Mouse (Mus musculus): ENCODE data around the gene Aunip. TPM values are rescaled to one million over a fixed set of nuclear protein-coding genes. Genes with fewer than 3 reads are reported as not detected.
"Not testable (repeated sequence)": the region's sequence is repeated elsewhere in the genome, so short reads cannot be mapped to it uniquely, and the experiment has no call there.

Aunip gene
- total and polyA plus RNA-seq, 2 experiments from 2014 or later = 1.8 to 3.1 TPM

GRCm38 (mm10) chr4:134494780-134495545 lies 15.8 kb upstream of the Aunip start:
- H3K27ac ChIP-seq (ENCODE audit: low read depth) = peak overlapping the region; percentile 81; the same call in 1 of the 2 replicates
- no peaks in the 10 kb centered on the region for H3K36me3 ChIP-seq (replicated peaks; ENCODE audit: control insufficient read depth, insufficient read depth, low read length)
- ATAC-seq (ENCODE audit: insufficient read depth, low read depth) = no peak
- H3K9ac ChIP-seq (replicated peaks; ENCODE audit: low read depth, low read length) = no peak overlapping the region
- DNase-seq (ENCODE audit: low spot score) = no peak
- H3K9me3 ChIP-seq (replicated peaks; ENCODE audit: control insufficient read depth, low read length) = no peaks in the 10 kb centered on the region
- H3K4me2 ChIP-seq (ENCODE audit: low read depth, low read length) = no peak overlapping the region
- TF ChIP-seq EP300 (IDR thresholded peaks at IDR 0.05; ENCODE audit: low read depth) = no peak
- TF ChIP-seq CTCF (IDR thresholded peaks at IDR 0.05; ENCODE audit: low read depth) = no peak
- WGBS = 46% methylated on average over 16 of the region's 16 CpGs
- no peaks in the 10 kb centered on the region for H3K27me3 ChIP-seq (ENCODE audit: control insufficient read depth, insufficient read depth, low read length)
- peaks cover 36% of the 10 kb centered on the region for H3K4me1 ChIP-seq (ENCODE audit: control insufficient read depth, insufficient read depth)
- no peak overlapping the region for H3K4me3 ChIP-seq (ENCODE audit: low read depth, low read length)

GRCm38 (mm10) chr4:134495546-134495923 lies 15.3 kb upstream of the Aunip start:
- Histone ChIP-seq H3K27ac (ENCODE audit: low read depth) (peak overlapping the region; percentile 81; the same call in 1 of the 2 replicates), H3K4me2 (ENCODE audit: low read depth, low read length) (no peak overlapping the region), H3K9me3 (replicated peaks; ENCODE audit: control insufficient read depth, low read length) (no peaks in the 10 kb centered on the region), H3K4me1 (ENCODE audit: control insufficient read depth, insufficient read depth) (peaks cover 36% of the 10 kb centered on the region), H3K9ac (replicated peaks; ENCODE audit: low read depth, low read length) (no peak overlapping the region), H3K36me3 (replicated peaks; ENCODE audit: control insufficient read depth, insufficient read depth, low read length) (no peaks in the 10 kb centered on the region), H3K27me3 (ENCODE audit: control insufficient read depth, insufficient read depth, low read length) (no peaks in the 10 kb centered on the region), H3K4me3 (ENCODE audit: low read depth, low read length) (no peak overlapping the region)
- WGBS = 60% methylated on average over 5 of the region's 5 CpGs
- TF ChIP-seq EP300 (IDR thresholded peaks at IDR 0.05; ENCODE audit: low read depth) (no peak), CTCF (IDR thresholded peaks at IDR 0.05; ENCODE audit: low read depth) (no peak)
- DNase-seq (ENCODE audit: low spot score) = no peak
- ATAC-seq (ENCODE audit: insufficient read depth, low read depth) = no peak

DNA sequence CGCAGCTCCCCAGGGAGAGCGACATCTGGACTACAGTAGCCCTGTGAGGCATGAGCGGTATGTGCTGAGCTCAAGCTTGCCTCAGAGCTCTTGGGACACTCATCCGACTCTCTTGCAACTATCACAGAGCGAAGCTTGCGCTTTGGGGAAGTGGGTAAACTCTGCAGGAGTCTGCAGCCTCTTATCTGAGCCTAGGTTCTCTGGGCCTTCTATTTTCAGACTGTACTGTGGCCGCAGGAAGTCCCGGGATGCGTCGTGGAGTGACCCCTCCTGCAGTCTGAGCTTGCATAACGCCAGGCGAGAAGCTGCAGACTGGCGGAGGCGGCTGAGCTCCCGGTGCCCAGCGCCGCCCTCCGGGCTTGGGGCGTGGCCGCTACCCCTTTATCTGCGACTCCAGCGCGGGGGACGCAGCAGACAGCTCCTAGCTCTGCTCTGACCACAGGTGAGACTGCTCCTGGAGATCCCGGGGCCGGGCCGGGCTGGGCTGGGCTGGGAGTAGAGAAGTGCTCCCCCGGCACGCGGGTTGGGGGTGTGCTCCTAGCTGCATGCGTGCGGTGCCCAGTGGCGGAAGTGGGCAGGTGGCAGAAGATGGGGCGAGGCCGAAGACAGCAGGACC lies 14.1 kb upstream of the Aunip start, which contains the start of gene Paqr7:
Gene Paqr7, plus strand, starts transcription at position 103 of the 616 bp plus-strand sequence.
- TF ChIP-seq EP300 (IDR thresholded peaks at IDR 0.05; ENCODE audit: low read depth) (peak; percentile 46; the same call in 1 of the 2 replicates), CTCF (IDR thresholded peaks at IDR 0.05; ENCODE audit: low read depth) (0 out of 2 replicates have a peak, but pooled peaks have one; percentile 0)
- Histone ChIP-seq H3K27ac (ENCODE audit: low read depth) (peak within 1 kb of the TSS; percentile 81), H3K36me3 (replicated peaks; ENCODE audit: control insufficient read depth, insufficient read depth, low read length) (no peaks in the 10 kb centered on the region), H3K9me3 (replicated peaks; ENCODE audit: control insufficient read depth, low read length) (no peaks in the 10 kb centered on the region), H3K27me3 (ENCODE audit: control insufficient read depth, insufficient read depth, low read length) (no peaks in the 10 kb centered on the region), H3K9ac (replicated peaks; ENCODE audit: low read depth, low read length) (peak within 1 kb of the TSS; percentile 59), H3K4me2 (ENCODE audit: low read depth, low read length) (peak within 1 kb of the TSS; percentile 96), H3K4me3 (ENCODE audit: low read depth, low read length) (peak within 1 kb of the TSS; percentile 60), H3K4me1 (ENCODE audit: control insufficient read depth, insufficient read depth) (peaks cover 36% of the 10 kb centered on the region)
- ATAC-seq (ENCODE audit: insufficient read depth, low read depth) = peak; percentile 82
- peak; percentile 68 for DNase-seq (ENCODE audit: low spot score)
- WGBS = 1% methylated on average over 35 of the region's 35 CpGs

DNA sequence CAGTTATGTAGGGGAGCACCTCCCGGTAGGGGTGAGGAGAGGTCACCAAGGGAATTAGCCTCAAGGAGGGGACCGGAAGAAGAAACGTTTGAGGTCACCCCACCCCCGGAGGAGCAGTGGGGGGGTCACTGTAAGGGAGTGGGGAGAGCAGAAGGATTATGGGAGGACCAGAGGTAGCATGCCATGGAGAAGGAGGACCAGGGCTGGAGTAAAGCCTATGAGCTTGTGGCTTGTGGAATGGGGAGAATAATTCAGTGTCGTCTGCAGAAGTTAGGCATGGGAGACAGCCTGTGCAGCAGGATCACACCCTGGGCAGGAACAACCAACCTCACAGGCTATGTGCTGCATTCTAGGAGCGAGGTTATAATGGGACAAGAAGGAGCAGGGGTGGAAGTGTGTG lies 13.6 kb upstream of the Aunip start:
- Histone ChIP-seq H3K4me3 (ENCODE audit: low read depth, low read length) (peak overlapping the region; percentile 60), H3K27ac (ENCODE audit: low read depth) (peak overlapping the region; percentile 81), H3K36me3 (replicated peaks; ENCODE audit: control insufficient read depth, insufficient read depth, low read length) (no peaks in the 10 kb centered on the region), H3K27me3 (ENCODE audit: control insufficient read depth, insufficient read depth, low read length) (no peaks in the 10 kb centered on the region), H3K9ac (replicated peaks; ENCODE audit: low read depth, low read length) (peak overlapping the region; percentile 59), H3K4me2 (ENCODE audit: low read depth, low read length) (peak overlapping the region; percentile 96), H3K9me3 (replicated peaks; ENCODE audit: control insufficient read depth, low read length) (no peaks in the 10 kb centered on the region), H3K4me1 (ENCODE audit: control insufficient read depth, insufficient read depth) (peaks cover 36% of the 10 kb centered on the region)
- 4% methylated on average over 6 of the region's 6 CpGs for WGBS
- ATAC-seq (ENCODE audit: insufficient read depth, low read depth) (no peak; the same call in 1 of the 2 replicates), DNase-seq (ENCODE audit: low spot score) (no peak)
- TF ChIP-seq CTCF (IDR thresholded peaks at IDR 0.05; ENCODE audit: low read depth) = no peak
- no peak for TF ChIP-seq EP300 (IDR thresholded peaks at IDR 0.05; ENCODE audit: low read depth)

GRCm38 (mm10) chr4:134497986-134498731 lies 12.6 kb upstream of the Aunip start:
- H3K27ac ChIP-seq (ENCODE audit: low read depth) = no peak overlapping the region
- H3K4me3 ChIP-seq (ENCODE audit: low read depth, low read length) = no peak overlapping the region
- peaks cover 36% of the 10 kb centered on the region for H3K4me1 ChIP-seq (ENCODE audit: control insufficient read depth, insufficient read depth)
- peak overlapping the region; percentile 96 for H3K4me2 ChIP-seq (ENCODE audit: low read depth, low read length)
- no peaks in the 10 kb centered on the region for H3K27me3 ChIP-seq (ENCODE audit: control insufficient read depth, insufficient read depth, low read length)
- H3K9ac ChIP-seq (replicated peaks; ENCODE audit: low read depth, low read length) = no peak overlapping the region
- DNase-seq (ENCODE audit: low spot score) (no peak), ATAC-seq (ENCODE audit: insufficient read depth, low read depth) (no peak)
- H3K9me3 ChIP-seq (replicated peaks; ENCODE audit: control insufficient read depth, low read length) = no peaks in the 10 kb centered on the region
- 53% methylated on average over 12 of the region's 12 CpGs for WGBS
- H3K36me3 ChIP-seq (replicated peaks; ENCODE audit: control insufficient read depth, insufficient read depth, low read length) = no peaks in the 10 kb centered on the region
- TF ChIP-seq CTCF (IDR thresholded peaks at IDR 0.05; ENCODE audit: low read depth) (no peak), EP300 (IDR thresholded peaks at IDR 0.05; ENCODE audit: low read depth) (no peak)

GRCm38 (mm10) chr4:134498983-134499382 lies 11.8 kb upstream of the Aunip start:
- DNase-seq (ENCODE audit: low spot score); H3K4me3 ChIP-seq (ENCODE audit: low read depth, low read length); H3K9me3 ChIP-seq (replicated peaks; ENCODE audit: control insufficient read depth, low read length); H3K27ac ChIP-seq (ENCODE audit: low read depth); H3K36me3 ChIP-seq (replicated peaks; ENCODE audit: control insufficient read depth, insufficient read depth, low read length); ATAC-seq (ENCODE audit: insufficient read depth, low read depth); H3K4me2 ChIP-seq (ENCODE audit: low read depth, low read length); H3K9ac ChIP-seq (replicated peaks; ENCODE audit: low read depth, low read length); H3K27me3 ChIP-seq (ENCODE audit: control insufficient read depth, insufficient read depth, low read length): not testable (repeated sequence)
- 74% methylated on average over 6 of the region's 6 CpGs for WGBS
- H3K4me1 ChIP-seq (ENCODE audit: control insufficient read depth, insufficient read depth) = peaks cover 36% of the 10 kb centered on the region
